Mouse (Mus musculus) lung, postnatal 0 days (tissue): Measurements from ENCODE around the gene Fnbp1l.

ENCODE experiments used
- CTCF ChIP-seq: IDR thresholded peaks from 2 replicates; pipeline ENCODE4 v1.5.1; 2016; ENCODE audit warnings: antibody characterized with exemption, mild to moderate bottlenecking
- EP300 ChIP-seq: IDR thresholded peaks from 2 replicates; pipeline ENCODE4 v1.6.1; 2016; ENCODE audit warnings: antibody characterized with exemption, mild to moderate bottlenecking, control low read depth

- TF ChIP-seq CTCF (no peak), EP300 (no peak)
Measured at GRCm38 (mm10) chr3:122590804-122591203, 28.7 kb downstream of the Fnbp1l start.
